Mouse (Mus musculus) liver, embryonic 11.5 days (tissue): ENCODE measurements around the gene Actb. TPM values are rescaled to one million over a fixed set of nuclear protein-coding genes. Genes with fewer than 3 reads are reported as not detected.

Source experiments
- ATAC-seq: fragments of 200-750 bp; cut with Nextera tagmentation; replicated peaks from 2 replicates; pipeline ENCODE4 v1.8.0; 2017; ENCODE audit warnings: moderate number of reproducible peaks, mild to moderate bottlenecking, moderate TSS enrichment, moderate library complexity; ENCODE audit not compliant: low FRiP score
- DNase-seq: peaks from one replicate; pipeline ENCODE4 v3.0.0-alpha.2; 2017; ENCODE audit warnings: low spot score
- H3K27ac ChIP-seq: fragments of 300-500 bp; sonication (generic); 2 replicates; pipeline ENCODE4 v1.5.1; 2014; ENCODE audit warnings: mild to moderate bottlenecking, low read depth, low read length, control low read depth
- H3K27me3 ChIP-seq: fragments of 300-500 bp; sonication (generic); replicated peaks from 2 replicates; pipeline ENCODE4 v1.6.1; 2014; ENCODE audit warnings: low read length, mixed read lengths; ENCODE audit not compliant: control insufficient read depth, insufficient read depth
- H3K36me3 ChIP-seq: fragments of 300-500 bp; sonication (generic); 2 replicates; pipeline ENCODE4 v1.6.1; 2014; ENCODE audit warnings: mild to moderate bottlenecking, low read length, moderate library complexity, mixed read lengths; ENCODE audit not compliant: control insufficient read depth, insufficient read depth
- H3K4me1 ChIP-seq: fragments of 300-500 bp; sonication (generic); replicated peaks from 2 replicates; pipeline ENCODE4 v1.6.1; 2014; ENCODE audit warnings: low read length, mixed read lengths; ENCODE audit not compliant: control insufficient read depth, insufficient read depth
- H3K4me2 ChIP-seq: fragments of 300-500 bp; sonication (generic); 2 replicates; pipeline ENCODE4 v1.6.1; 2014; ENCODE audit warnings: mild to moderate bottlenecking, control low read depth, moderate library complexity
- H3K4me3 ChIP-seq: fragments of 300-500 bp; sonication (generic); 2 replicates; pipeline ENCODE4 v1.5.1; 2014; ENCODE audit warnings: low read depth, low read length, control low read depth
- H3K9ac ChIP-seq: fragments of 300-500 bp; sonication (generic); 2 replicates; pipeline ENCODE4 v1.6.1; 2014; ENCODE audit warnings: low read depth, low read length, control low read depth
- H3K9me3 ChIP-seq: fragments of 300-500 bp; sonication (generic); 2 replicates; pipeline ENCODE4 v1.6.1; 2016; ENCODE audit warnings: low read length, inconsistent platforms, mixed read lengths; ENCODE audit not compliant: control insufficient read depth
- WGBS: fragments of 180-500 bp; shearing (Covaris S2); extraction: QIAGEN DNeasy Blood & Tissue Kit; methylation state at CpG from one replicate; pipeline ENCODE4 v1.1.7; 2014; 5-methylcytosine and 5-hydroxymethylcytosine counted together
- polyA plus RNA-seq: library from polyadenylated mRNA; unstranded; fragments of >200 nt; fragmentation: Nextera tagmentation; extraction: Ambion mirVana; gene quantifications from 2 replicates; pipeline ENCODE4 v1.2.1, GENCODE M21; 2014

Actb gene
- polyA plus RNA-seq, 1 experiment from 2014 or later, result 12,749 TPM

GRCm38 (mm10) chr5:142936336-142936719, 29.8 kb upstream of the Actb start:
- DNase-seq (peak; percentile 84), ATAC-seq (peak; percentile 56)
- Histone ChIP-seq H3K9ac (peak overlapping the region; percentile 62), H3K27me3 (no peaks in the 10 kb centered on the region), H3K4me3 (peak overlapping the region; percentile 43), H3K27ac (peak overlapping the region; percentile 74), H3K9me3 (no peaks in the 10 kb centered on the region), H3K36me3 (no peaks in the 10 kb centered on the region), H3K4me2 (peak overlapping the region; percentile 74), H3K4me1 (peaks cover 34% of the 10 kb centered on the region)
- WGBS, result 4% methylated on average over 17 of the region's 17 CpGs

- 22% methylated on average over 13 of the region's 13 CpGs for WGBS
- H3K27ac ChIP-seq, result peak overlapping the region; percentile 74
- DNase-seq (peak; percentile 82), ATAC-seq (peak; percentile 71)
- peak overlapping the region; percentile 43 for H3K4me3 ChIP-seq
- peak overlapping the region; percentile 62 for H3K9ac ChIP-seq
- peaks cover 36% of the 10 kb centered on the region for H3K4me1 ChIP-seq
- H3K9me3 ChIP-seq, result no peaks in the 10 kb centered on the region
- peak overlapping the region; percentile 74 for H3K4me2 ChIP-seq
- H3K27me3 ChIP-seq, result no peaks in the 10 kb centered on the region
- no peaks in the 10 kb centered on the region for H3K36me3 ChIP-seq
Observed at GRCm38 (mm10) chr5:142935642-142936335, 29.2 kb upstream of the Actb start.

GRCm38 (mm10) chr5:142932731-142933130, 26.2 kb upstream of the Actb start:
- Histone ChIP-seq H3K9ac (0 out of 2 replicates have a peak overlapping the region, but pooled peaks have one; percentile 5), H3K36me3 (no peaks in the 10 kb centered on the region), H3K27ac (peak overlapping the region; percentile 25; the same call in 1 of the 2 replicates), H3K4me2 (no peak overlapping the region; the same call in 1 of the 2 replicates), H3K9me3 (no peaks in the 10 kb centered on the region), H3K4me1 (peaks cover 34% of the 10 kb centered on the region), H3K4me3 (no peak overlapping the region), H3K27me3 (no peaks in the 10 kb centered on the region)
- 73% methylated on average over 8 of the region's 8 CpGs for WGBS
- DNase-seq (no peak), ATAC-seq (no peak)

- H3K4me3 ChIP-seq, result peak overlapping the region; percentile 25
- peaks cover 34% of the 10 kb centered on the region for H3K4me1 ChIP-seq
- H3K4me2 ChIP-seq, result peak overlapping the region; percentile 51
- WGBS, result 15% methylated on average over 9 of the region's 9 CpGs
- DNase-seq (peak; percentile 72), ATAC-seq (peak; percentile 35)
- H3K27me3 ChIP-seq, result no peaks in the 10 kb centered on the region
- peak overlapping the region; percentile 74 for H3K27ac ChIP-seq
- H3K9ac ChIP-seq, result peak overlapping the region; percentile 57
- H3K9me3 ChIP-seq, result no peaks in the 10 kb centered on the region
- H3K36me3 ChIP-seq, result no peaks in the 10 kb centered on the region
Observed at GRCm38 (mm10) chr5:142932084-142932685, 25.6 kb upstream of the Actb start.

- H3K9ac ChIP-seq, result 0 out of 2 replicates have a peak overlapping the region, but pooled peaks have one; percentile 20
- H3K27ac ChIP-seq, result peak overlapping the region; percentile 23; the same call in 1 of the 2 replicates
- H3K9me3 ChIP-seq, result no peaks in the 10 kb centered on the region
- H3K27me3 ChIP-seq, result no peaks in the 10 kb centered on the region
- H3K4me3 ChIP-seq, result no peak overlapping the region; the same call in 1 of the 2 replicates
- H3K4me2 ChIP-seq, result peak overlapping the region; percentile 51
- no peaks in the 10 kb centered on the region for H3K36me3 ChIP-seq
- 83% methylated on average over 9 of the region's 9 CpGs for WGBS
- H3K4me1 ChIP-seq, result peaks cover 39% of the 10 kb centered on the region
- DNase-seq, result no peak
- ATAC-seq, result no peak
Observed at GRCm38 (mm10) chr5:142931241-142931745, 24.7 kb upstream of the Actb start.

GRCm38 (mm10) chr5:142929400-142929752, 22.8 kb upstream of the Actb start:
- 26% methylated on average over 4 of the region's 4 CpGs for WGBS
- DNase-seq (no peak), ATAC-seq (no peak; the same call in 1 of the 2 replicates)

GRCm38 (mm10) chr5:142928749-142929399, 22.3 kb upstream of the Actb start:
- WGBS, result 3% methylated on average over 35 of the region's 35 CpGs
- Histone ChIP-seq H3K9ac (peak overlapping the region; percentile 76), H3K4me3 (peak overlapping the region; percentile 62), H3K27ac (peak overlapping the region; percentile 82), H3K27me3 (no peaks in the 10 kb centered on the region), H3K4me1 (peaks cover 47% of the 10 kb centered on the region), H3K9me3 (no peaks in the 10 kb centered on the region), H3K36me3 (no peaks in the 10 kb centered on the region), H3K4me2 (peak overlapping the region; percentile 84)
- peak; percentile 74 for DNase-seq
- ATAC-seq, result peak; percentile 30; the same call in 1 of the 2 replicates

More at GRCm38 (mm10) chr5:142929400-142929752, 22.8 kb upstream of the Actb start:
- Histone ChIP-seq H3K9me3 (no peaks in the 10 kb centered on the region), H3K4me3 (peak overlapping the region; percentile 62), H3K27ac (peak overlapping the region; percentile 82), H3K36me3 (no peaks in the 10 kb centered on the region), H3K9ac (peak overlapping the region; percentile 76), H3K4me1 (peaks cover 45% of the 10 kb centered on the region), H3K4me2 (peak overlapping the region; percentile 84), H3K27me3 (no peaks in the 10 kb centered on the region)

- H3K4me1 ChIP-seq, result peaks cover 51% of the 10 kb centered on the region
Observed at GRCm38 (mm10) chr5:142927341-142927930, 20.9 kb upstream of the Actb start.

More at GRCm38 (mm10) chr5:142927341-142927930, 20.9 kb upstream of the Actb start:
- Histone ChIP-seq H3K9ac (no peak overlapping the region), H3K36me3 (no peaks in the 10 kb centered on the region), H3K27me3 (no peaks in the 10 kb centered on the region), H3K4me2 (no peak overlapping the region; the same call in 1 of the 2 replicates), H3K27ac (peak overlapping the region; percentile 89; the same call in 1 of the 2 replicates), H3K9me3 (no peaks in the 10 kb centered on the region), H3K4me3 (no peak overlapping the region)
- 90% methylated on average over 12 of the region's 12 CpGs for WGBS
- no peak for DNase-seq
- ATAC-seq, result no peak
